Mouse (Mus musculus): ENCODE results near the gene Tnk1. TPM values are rescaled to one million over a fixed set of nuclear protein-coding genes. Genes with fewer than 3 reads are reported as not detected.
A peak's percentile ranks its signal among the peaks of the same experiment; 100 is the strongest.

Tnk1 gene
- polyA plus RNA-seq, 1 experiment from 2014 or later: not detected

GRCm38 (mm10) chr11:69850754-69851153 is 7.8 kb downstream of the Tnk1 start:
- H3K27ac ChIP-seq: no peak overlapping the region
- H3K9me3 ChIP-seq (ENCODE audit: control insufficient read depth, low read length): no peaks in the 10 kb centered on the region
- 73% methylated on average over 8 of the region's 8 CpGs for WGBS
- H3K36me3 ChIP-seq (replicated peaks; ENCODE audit: control insufficient read depth, insufficient read depth): peaks cover 40% of the 10 kb centered on the region
- no peak for ATAC-seq (ENCODE audit: low FRiP score)
- H3K9ac ChIP-seq: no peak overlapping the region
- no peak for DNase-seq (ENCODE audit: low spot score)
- no peak overlapping the region for H3K4me2 ChIP-seq (replicated peaks)
- no peaks in the 10 kb centered on the region for H3K27me3 ChIP-seq (ENCODE audit: control insufficient read depth, insufficient read depth, low read length)
- H3K4me1 ChIP-seq (replicated peaks; ENCODE audit: control insufficient read depth, insufficient read depth, low read length): peaks cover 18% of the 10 kb centered on the region
- no peak overlapping the region for H3K4me3 ChIP-seq (replicated peaks; ENCODE audit: low read length)

- Histone ChIP-seq H3K4me2 (replicated peaks) (no peak overlapping the region), H3K9ac (no peak overlapping the region), H3K27me3 (ENCODE audit: control insufficient read depth, insufficient read depth, low read length) (no peaks in the 10 kb centered on the region), H3K27ac (no peak overlapping the region), H3K9me3 (ENCODE audit: control insufficient read depth, low read length) (no peaks in the 10 kb centered on the region), H3K4me3 (replicated peaks; ENCODE audit: low read length) (no peak overlapping the region), H3K4me1 (replicated peaks; ENCODE audit: control insufficient read depth, insufficient read depth, low read length) (peaks cover 24% of the 10 kb centered on the region), H3K36me3 (replicated peaks; ENCODE audit: control insufficient read depth, insufficient read depth) (peaks cover 40% of the 10 kb centered on the region)
- DNase-seq (ENCODE audit: low spot score) (no peak), ATAC-seq (ENCODE audit: low FRiP score) (no peak)
- 92% methylated on average over 15 of the region's 15 CpGs for WGBS
Measured at GRCm38 (mm10) chr11:69849884-69850283, 8.6 kb downstream of the Tnk1 start.

- DNase-seq (ENCODE audit: low spot score) (no peak), ATAC-seq (ENCODE audit: low FRiP score) (no peak)
- Histone ChIP-seq H3K9me3 (ENCODE audit: control insufficient read depth, low read length) (no peaks in the 10 kb centered on the region), H3K9ac (no peak overlapping the region), H3K27ac (no peak overlapping the region), H3K4me1 (replicated peaks; ENCODE audit: control insufficient read depth, insufficient read depth, low read length) (peaks cover 24% of the 10 kb centered on the region), H3K4me3 (replicated peaks; ENCODE audit: low read length) (no peak overlapping the region), H3K4me2 (replicated peaks) (no peak overlapping the region), H3K36me3 (replicated peaks; ENCODE audit: control insufficient read depth, insufficient read depth) (peaks cover 40% of the 10 kb centered on the region), H3K27me3 (ENCODE audit: control insufficient read depth, insufficient read depth, low read length) (no peaks in the 10 kb centered on the region)
- WGBS: 94% methylated on average over 9 of the region's 9 CpGs
Measured at GRCm38 (mm10) chr11:69849128-69849527, 9.4 kb downstream of the Tnk1 start.

GRCm38 (mm10) chr11:69848021-69848420 is 10.5 kb downstream of the Tnk1 start:
- H3K9ac ChIP-seq: peak overlapping the region; percentile 77; the same call in 1 of the 2 replicates
- H3K9me3 ChIP-seq (ENCODE audit: control insufficient read depth, low read length): no peaks in the 10 kb centered on the region
- no peaks in the 10 kb centered on the region for H3K27me3 ChIP-seq (ENCODE audit: control insufficient read depth, insufficient read depth, low read length)
- H3K36me3 ChIP-seq (replicated peaks; ENCODE audit: control insufficient read depth, insufficient read depth): peaks cover 40% of the 10 kb centered on the region
- ATAC-seq (ENCODE audit: low FRiP score) (no peak), DNase-seq (ENCODE audit: low spot score) (no peak)
- H3K4me1 ChIP-seq (replicated peaks; ENCODE audit: control insufficient read depth, insufficient read depth, low read length): peaks cover 24% of the 10 kb centered on the region
- peak overlapping the region; percentile 86 for H3K4me2 ChIP-seq (replicated peaks)
- peak overlapping the region; percentile 60 for H3K4me3 ChIP-seq (replicated peaks; ENCODE audit: low read length)
- 92% methylated on average over 6 of the region's 6 CpGs for WGBS
- no peak overlapping the region for H3K27ac ChIP-seq

GRCm38 (mm10) chr11:69846738-69847688 is 11.5 kb downstream of the Tnk1 start:
- ATAC-seq (ENCODE audit: low FRiP score): peak; percentile 54
- peaks cover 40% of the 10 kb centered on the region for H3K36me3 ChIP-seq (replicated peaks; ENCODE audit: control insufficient read depth, insufficient read depth)
- 11% methylated on average over 37 of the region's 37 CpGs for WGBS

GRCm38 (mm10) chr11:69846198-69846680 is 12.3 kb downstream of the Tnk1 start, which contains the start of gene Plscr3:
Gene Plscr3 (plus strand): TSS chr11:69846376.
- peak; percentile 93 for ATAC-seq (ENCODE audit: low FRiP score)
- Histone ChIP-seq H3K27me3 (ENCODE audit: control insufficient read depth, insufficient read depth, low read length) (no peaks in the 10 kb centered on the region), H3K4me2 (replicated peaks) (peak within 1 kb of the TSS; percentile 86), H3K27ac (peak within 1 kb of the TSS; percentile 93), H3K36me3 (replicated peaks; ENCODE audit: control insufficient read depth, insufficient read depth) (peaks cover 35% of the 10 kb centered on the region), H3K9me3 (ENCODE audit: control insufficient read depth, low read length) (no peaks in the 10 kb centered on the region), H3K4me1 (replicated peaks; ENCODE audit: control insufficient read depth, insufficient read depth, low read length) (peaks cover 24% of the 10 kb centered on the region), H3K9ac (peak within 1 kb of the TSS; percentile 77), H3K4me3 (replicated peaks; ENCODE audit: low read length) (peak within 1 kb of the TSS; percentile 60)
- WGBS: under 1% methylated on average over 35 of the region's 38 CpGs
- peak; percentile 89 for DNase-seq (ENCODE audit: low spot score)

More at GRCm38 (mm10) chr11:69846738-69847688, 11.5 kb downstream of the Tnk1 start:
- H3K4me2 ChIP-seq (replicated peaks): peak overlapping the region; percentile 86
- H3K9ac ChIP-seq: peak overlapping the region; percentile 77
- H3K4me3 ChIP-seq (replicated peaks; ENCODE audit: low read length): peak overlapping the region; percentile 60
- H3K4me1 ChIP-seq (replicated peaks; ENCODE audit: control insufficient read depth, insufficient read depth, low read length): peaks cover 24% of the 10 kb centered on the region
- no peak for DNase-seq (ENCODE audit: low spot score)
- H3K27ac ChIP-seq: peak overlapping the region; percentile 93
- H3K9me3 ChIP-seq (ENCODE audit: control insufficient read depth, low read length): no peaks in the 10 kb centered on the region
- H3K27me3 ChIP-seq (ENCODE audit: control insufficient read depth, insufficient read depth, low read length): no peaks in the 10 kb centered on the region

- DNase-seq (ENCODE audit: low spot score) (no peak), ATAC-seq (ENCODE audit: low FRiP score) (no peak)
- Histone ChIP-seq H3K4me2 (replicated peaks) (peak overlapping the region; percentile 99), H3K4me1 (replicated peaks; ENCODE audit: control insufficient read depth, insufficient read depth, low read length) (peaks cover 33% of the 10 kb centered on the region), H3K36me3 (replicated peaks; ENCODE audit: control insufficient read depth, insufficient read depth) (peaks cover 3% of the 10 kb centered on the region), H3K4me3 (replicated peaks; ENCODE audit: low read length) (peak overlapping the region; percentile 95), H3K27ac (peak overlapping the region; percentile 80), H3K9me3 (ENCODE audit: control insufficient read depth, low read length) (no peaks in the 10 kb centered on the region), H3K9ac (peak overlapping the region; percentile 62), H3K27me3 (ENCODE audit: control insufficient read depth, insufficient read depth, low read length) (no peaks in the 10 kb centered on the region)
- WGBS: 2% methylated on average over 7 of the region's 7 CpGs
Measured at GRCm38 (mm10) chr11:69838714-69839104, 19.8 kb downstream of the Tnk1 start.

GRCm38 (mm10) chr11:69837952-69838713 is 20.4 kb downstream of the Tnk1 start, which contains the start of gene Tmem256:
Gene Tmem256 (plus strand): TSS chr11:69838514.
- peak; percentile 91 for ATAC-seq (ENCODE audit: low FRiP score)
- Histone ChIP-seq H3K9me3 (ENCODE audit: control insufficient read depth, low read length) (no peaks in the 10 kb centered on the region), H3K27ac (peak within 1 kb of the TSS; percentile 98), H3K4me3 (replicated peaks; ENCODE audit: low read length) (peak within 1 kb of the TSS; percentile 95), H3K4me1 (replicated peaks; ENCODE audit: control insufficient read depth, insufficient read depth, low read length) (peaks cover 35% of the 10 kb centered on the region), H3K36me3 (replicated peaks; ENCODE audit: control insufficient read depth, insufficient read depth) (peaks cover 9% of the 10 kb centered on the region), H3K27me3 (ENCODE audit: control insufficient read depth, insufficient read depth, low read length) (no peaks in the 10 kb centered on the region), H3K4me2 (replicated peaks) (peak within 1 kb of the TSS; percentile 99), H3K9ac (peak within 1 kb of the TSS; percentile 98)
- WGBS: under 1% methylated on average over 34 of the region's 34 CpGs
- peak; percentile 97 for DNase-seq (ENCODE audit: low spot score)

- Histone ChIP-seq H3K4me1 (replicated peaks; ENCODE audit: control insufficient read depth, insufficient read depth, low read length) (peaks cover 35% of the 10 kb centered on the region), H3K4me3 (replicated peaks; ENCODE audit: low read length) (peak within 1 kb of the TSS; percentile 95), H3K27ac (peak within 1 kb of the TSS; percentile 98), H3K9me3 (ENCODE audit: control insufficient read depth, low read length) (no peaks in the 10 kb centered on the region), H3K4me2 (replicated peaks) (peak within 1 kb of the TSS; percentile 99), H3K9ac (peak within 1 kb of the TSS; percentile 98), H3K27me3 (ENCODE audit: control insufficient read depth, insufficient read depth, low read length) (no peaks in the 10 kb centered on the region), H3K36me3 (replicated peaks; ENCODE audit: control insufficient read depth, insufficient read depth) (peaks cover 14% of the 10 kb centered on the region)
- 0% methylated on average over 30 of the region's 32 CpGs for WGBS
- peak; percentile 86 for DNase-seq (ENCODE audit: low spot score)
- peak; percentile 74 for ATAC-seq (ENCODE audit: low FRiP score)
Measured at GRCm38 (mm10) chr11:69837604-69837951, 21.0 kb downstream of the Tnk1 start, which contains the start of gene Nlgn2. Gene Nlgn2 (minus strand): TSS chr11:69837784.

All from hindbrain, embryonic 14.5 days (tissue).